16 mouse cellular contexts compared by ENCODE assay signal in genomic region chr3:112278785-112279430, GRCm38 (mm10).
"Had no signal": no experiment of that assay in that cellular context is flagged by ENCODE, and none has a peak within 500 bp of the region (broad histone marks: within the 10 kb centered on the region; RNA-seq: fewer than 3 reads in every experiment).

No protein-coding gene starts in this region.

- H3K4me2 ChIP-seq: intestine, embryonic 15.5 days; kidney, embryonic 15.5 days; liver, embryonic 13.5 days; stomach, embryonic 15.5 days had no signal

- ATAC-seq: intestine, embryonic 15.5 days had no signal

- H3K9ac ChIP-seq: intestine, embryonic 15.5 days; kidney, embryonic 15.5 days; liver, embryonic 13.5 days; stomach, embryonic 15.5 days had no signal

- H3K9me3 ChIP-seq: intestine, embryonic 15.5 days; kidney, embryonic 15.5 days; liver, embryonic 13.5 days; stomach, embryonic 15.5 days had no signal

- DNase-seq: kidney, adult 11 months; kidney, adult 8-10 months; kidney, postnatal 10 days; kidney, postnatal 36 days; layer of hippocampus, postnatal 36 days; liver, embryonic 13.5 days; lung, adult 2 months; lung, postnatal 14 days; lung, postnatal 4 days; right cerebral cortex, postnatal 25 days; spleen, adult 18-20 months; thymus, postnatal 25 days had no signal

- H3K4me3 ChIP-seq: intestine, embryonic 15.5 days; kidney, embryonic 15.5 days; left cerebral cortex, adult 2 months; liver, embryonic 13.5 days; stomach, embryonic 15.5 days had no signal

- H3K27me3 ChIP-seq: intestine, embryonic 15.5 days; kidney, embryonic 15.5 days; liver, embryonic 13.5 days; stomach, embryonic 15.5 days had no signal

- H3K27ac ChIP-seq: intestine, embryonic 15.5 days; kidney, embryonic 15.5 days; left cerebral cortex, adult 2 months; liver, embryonic 13.5 days; stomach, embryonic 15.5 days had no signal

- H3K4me1 ChIP-seq: intestine, embryonic 15.5 days; kidney, embryonic 15.5 days; liver, embryonic 13.5 days; stomach, embryonic 15.5 days had no signal

- H3K36me3 ChIP-seq: intestine, embryonic 15.5 days; kidney, embryonic 15.5 days; liver, embryonic 13.5 days; stomach, embryonic 15.5 days had no signal
